Comparison of ENCODE assay signal across 10 mouse cellular contexts in genomic region chr9:71660540-71660939, GRCm38 (mm10).
DNase-seq lines count a peak whose midpoint lies in the region; ATAC-seq and TF ChIP-seq lines count a peak whose summit lies in the region.
"Had no signal": no experiment of that assay in that cellular context is flagged by ENCODE, and none has a peak within 500 bp of the region (broad histone marks: within the 10 kb centered on the region; RNA-seq: fewer than 3 reads in every experiment).

No protein-coding gene starts in this region.

- H3K27me3 ChIP-seq in hindbrain, postnatal 0 days (ENCODE audit: insufficient read depth, low read length) = no peaks in the 10 kb centered on the region
- H3K27me3 ChIP-seq in hindbrain, embryonic 16.5 days (replicated peaks; ENCODE audit: control insufficient read depth, insufficient read depth, low read length) = no peaks in the 10 kb centered on the region
- H3K27me3 ChIP-seq in heart, adult 2 months (ENCODE audit: control insufficient read depth, insufficient read depth, low read length) = no peaks in the 10 kb centered on the region
- no peaks in the 10 kb centered on the region for H3K27me3 ChIP-seq in liver, embryonic 12.5 days (replicated peaks)
- H3K27me3 ChIP-seq: neural tube, embryonic 12.5 days had no signal

- intact Hi-C loops in heart, adult 2 months (cut with DNase I) = no loop called here
- intact Hi-C loops in gastrocnemius, adult 2 months (cut with DNase I) = no loop called here

- H3K4me3 ChIP-seq in hindbrain, postnatal 0 days (ENCODE audit: low read length) = no peak overlapping the region
- H3K4me3 ChIP-seq in hindbrain, embryonic 16.5 days (ENCODE audit: low read length) = no peak overlapping the region
- no peak overlapping the region for H3K4me3 ChIP-seq in heart, adult 2 months
- H3K4me3 ChIP-seq in liver, embryonic 12.5 days = no peak overlapping the region
- H3K4me3 ChIP-seq in gastrocnemius, adult 2 months = no peak overlapping the region
- H3K4me3 ChIP-seq: neural tube, embryonic 12.5 days had no signal

- H3K9ac ChIP-seq in hindbrain, postnatal 0 days (replicated peaks; ENCODE audit: low read length) = no peak overlapping the region
- no peak overlapping the region for H3K9ac ChIP-seq in hindbrain, embryonic 16.5 days (ENCODE audit: low read depth, low read length)
- no peak overlapping the region for H3K9ac ChIP-seq in heart, adult 2 months (ENCODE audit: low read depth, low read length)
- no peak overlapping the region for H3K9ac ChIP-seq in liver, embryonic 12.5 days
- H3K9ac ChIP-seq: neural tube, embryonic 12.5 days had no signal

- H3K4me2 ChIP-seq in hindbrain, postnatal 0 days (ENCODE audit: low read depth, low read length) = no peak overlapping the region
- no peak overlapping the region for H3K4me2 ChIP-seq in hindbrain, embryonic 16.5 days (ENCODE audit: low read length)
- H3K4me2 ChIP-seq in liver, embryonic 12.5 days = 0 out of 2 replicates have a peak overlapping the region, but pooled peaks have one; percentile 10
- H3K4me2 ChIP-seq: neural tube, embryonic 12.5 days had no signal

- no peak overlapping the region for H3K27ac ChIP-seq in hindbrain, postnatal 0 days
- no peak overlapping the region for H3K27ac ChIP-seq in hindbrain, embryonic 16.5 days (ENCODE audit: low read depth, low read length)
- H3K27ac ChIP-seq in heart, adult 2 months = peak overlapping the region; percentile 16; the same call in 1 of the 2 replicates
- H3K27ac ChIP-seq in liver, embryonic 12.5 days = peak overlapping the region; percentile 36; the same call in 1 of the 2 replicates
- no peak overlapping the region for H3K27ac ChIP-seq in gastrocnemius, adult 2 months
- H3K27ac ChIP-seq: neural tube, embryonic 12.5 days had no signal

- DNase-seq in hindbrain, postnatal 0 days (ENCODE audit: low spot score) = peak; percentile 24
- peak; percentile 10 for DNase-seq in NIH3T3 (ENCODE audit: low read depth)
- DNase-seq in heart, adult 2 months = peak in 1 of 2 experiments; percentile 31
- DNase-seq in urinary bladder, adult 18-20 months (ENCODE audit: low spot score in 2 of 2) = no peak
- no peak for DNase-seq in gastrocnemius, adult 2 months
- no peak for DNase-seq in right cerebral cortex, postnatal 14 days
- DNase-seq: cerebellum, adult 2 months had no signal

- no peaks in the 10 kb centered on the region for H3K36me3 ChIP-seq in hindbrain, postnatal 0 days (ENCODE audit: insufficient read depth, low read length)
- H3K36me3 ChIP-seq in hindbrain, embryonic 16.5 days (ENCODE audit: control insufficient read depth, insufficient read depth, low read length) = no peaks in the 10 kb centered on the region
- H3K36me3 ChIP-seq in heart, adult 2 months (ENCODE audit: control insufficient read depth, insufficient read depth, low read length) = no peaks in the 10 kb centered on the region
- H3K36me3 ChIP-seq in liver, embryonic 12.5 days = no peaks in the 10 kb centered on the region
- H3K36me3 ChIP-seq: neural tube, embryonic 12.5 days had no signal

- no peak for TF ChIP-seq POLR2A in heart, adult 2 months (IDR thresholded peaks at IDR 0.05; ENCODE audit: insufficient read depth, low read depth, low read length)

- no peaks in the 10 kb centered on the region for H3K9me3 ChIP-seq in hindbrain, postnatal 0 days (ENCODE audit: low read length)
- no peaks in the 10 kb centered on the region for H3K9me3 ChIP-seq in hindbrain, embryonic 16.5 days (ENCODE audit: control insufficient read depth, low read length)
- no peaks in the 10 kb centered on the region for H3K9me3 ChIP-seq in liver, embryonic 12.5 days (replicated peaks)
- H3K9me3 ChIP-seq: neural tube, embryonic 12.5 days had no signal

- ATAC-seq in hindbrain, postnatal 0 days = no peak
- ATAC-seq in hindbrain, embryonic 16.5 days = no peak
- ATAC-seq in liver, embryonic 12.5 days = no peak

- H3K4me1 ChIP-seq in hindbrain, postnatal 0 days (ENCODE audit: insufficient read depth, low read length) = no peaks in the 10 kb centered on the region
- H3K4me1 ChIP-seq in hindbrain, embryonic 16.5 days (ENCODE audit: control insufficient read depth, insufficient read depth, low read depth, low read length) = no peaks in the 10 kb centered on the region
- peaks cover 5% of the 10 kb centered on the region for H3K4me1 ChIP-seq in heart, adult 2 months (ENCODE audit: control insufficient read depth, insufficient read depth, low read length)
- peaks cover 26% of the 10 kb centered on the region for H3K4me1 ChIP-seq in liver, embryonic 12.5 days

- no peak for TF ChIP-seq CTCF in hindbrain, postnatal 0 days (IDR thresholded peaks at IDR 0.05; ENCODE audit: low read depth)
- no peak for TF ChIP-seq CTCF in heart, adult 2 months (IDR thresholded peaks at IDR 0.05)
- no peak for TF ChIP-seq CTCF in gastrocnemius, adult 2 months (IDR thresholded peaks at IDR 0.05)

- H3K79me2 ChIP-seq in heart, adult 2 months (replicated peaks; ENCODE audit: control insufficient read depth, insufficient read depth, low read length) = no peaks in the 10 kb centered on the region

- peak; percentile 33; the same call in 1 of the 2 replicates for TF ChIP-seq EP300 in heart, adult 2 months (IDR thresholded peaks at IDR 0.05; ENCODE audit: insufficient read depth, low read depth, low read length)

- WGBS in hindbrain, postnatal 0 days = 62% methylated on average over 9 of the region's 9 CpGs
- 67% methylated on average over 9 of the region's 9 CpGs for WGBS in hindbrain, embryonic 16.5 days
- 45% methylated on average over 9 of the region's 9 CpGs for WGBS in heart, adult 2 months
- WGBS in liver, embryonic 12.5 days (ENCODE audit: insufficient replicate concordance) = 33% methylated on average over 9 of the region's 9 CpGs

Comparison
In these comparisons a context has a peak if more than half of its experiments do, and no peak if none do; other contexts are left out.
1. DNase-seq: peak in hindbrain, postnatal 0 days (single experiment) and NIH3T3 (single experiment); none in urinary bladder, adult 18-20 months (0 of 2), gastrocnemius, adult 2 months (single experiment) and right cerebral cortex, postnatal 14 days (single experiment).
2. H3K27ac ChIP-seq: peak in heart, adult 2 months (single experiment) and liver, embryonic 12.5 days (single experiment); none in hindbrain, postnatal 0 days (single experiment), hindbrain, embryonic 16.5 days (single experiment) and gastrocnemius, adult 2 months (single experiment).